Mouse (Mus musculus): ENCODE data around the gene Tmem184b.

DNA sequence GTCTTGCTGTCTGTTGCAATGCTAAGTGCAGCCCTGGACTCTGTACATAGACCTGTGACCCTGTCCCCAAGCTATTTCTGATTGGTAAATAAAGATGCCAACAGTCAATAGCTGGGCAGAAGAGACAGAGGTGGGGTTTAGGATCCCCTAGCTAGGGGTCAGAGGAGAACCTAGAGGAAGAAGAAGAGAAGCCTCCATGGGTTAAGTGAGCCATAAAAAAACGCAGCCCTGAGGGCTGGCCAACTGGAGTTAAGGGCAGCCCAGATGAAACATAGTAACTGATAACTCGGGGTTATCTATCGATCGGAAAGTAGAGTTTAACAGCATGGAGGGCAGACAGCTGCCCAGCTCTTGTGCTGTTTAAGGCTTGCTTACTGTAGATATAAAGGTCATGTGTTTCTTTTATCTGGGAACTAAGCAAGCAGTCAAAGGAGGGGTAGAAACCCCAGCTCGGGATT, 81.6 kb downstream of the Tmem184b start:
- TF ChIP-seq CTCF (conservative IDR thresholded peaks at IDR 0.05 in 1 of 2, IDR thresholded peaks at IDR 0.05 in 1 of 2; ENCODE audit: low read depth in 2 of 2, low read length in 2 of 2): no peak
- TF ChIP-seq E2F4 (IDR thresholded peaks at IDR 0.05; ENCODE audit: insufficient replicate concordance, low read depth, low read length): no peak
- no peak for TF ChIP-seq BHLHE40 (IDR thresholded peaks at IDR 0.05; ENCODE audit: low read depth, low read length)
- no peak for TF ChIP-seq KAT2A (IDR thresholded peaks at IDR 0.05; ENCODE audit: insufficient replicate concordance, low read length)
- TF ChIP-seq NRF1 (IDR thresholded peaks at IDR 0.05; ENCODE audit: low read depth, low read length): no peak
- TF ChIP-seq JUN (IDR thresholded peaks at IDR 0.05; ENCODE audit: insufficient read depth, low read depth, low read length): no peak
- TF ChIP-seq RAD21 (IDR thresholded peaks at IDR 0.05; ENCODE audit: low read depth, low read length): no peak
- TF ChIP-seq ETS1 (conservative IDR thresholded peaks at IDR 0.05; ENCODE audit: low read depth, low read length): no peak
- no peak for TF ChIP-seq POLR2A (IDR thresholded peaks at IDR 0.05; ENCODE audit: low read depth, low read length)
- no peak for TF ChIP-seq CHD2 (IDR thresholded peaks at IDR 0.05; ENCODE audit: low read length)
- TF ChIP-seq MXI1 (IDR thresholded peaks at IDR 0.05; ENCODE audit: low read depth, low read length): no peak
- no peak for TF ChIP-seq GABPA (IDR thresholded peaks at IDR 0.05; ENCODE audit: insufficient replicate concordance, low read depth, low read length)
- no peak for TF ChIP-seq ZNF384 (IDR thresholded peaks at IDR 0.05; ENCODE audit: low read depth, low read length)
- no peak for TF ChIP-seq EP300 (IDR thresholded peaks at IDR 0.05; ENCODE audit: low read length)
